Mouse (Mus musculus): ENCODE data around the gene Bcl2l10. TPM values are rescaled to one million over a fixed set of nuclear protein-coding genes. Genes with fewer than 3 reads are reported as not detected.
A peak's percentile ranks its signal among the peaks of the same experiment; 100 is the strongest.

Gene Bcl2l10
- polyA plus RNA-seq (2015; fragmentation: Nextera tagmentation; extraction: Ambion mirVana) = not detected in 2 replicates

DNA sequence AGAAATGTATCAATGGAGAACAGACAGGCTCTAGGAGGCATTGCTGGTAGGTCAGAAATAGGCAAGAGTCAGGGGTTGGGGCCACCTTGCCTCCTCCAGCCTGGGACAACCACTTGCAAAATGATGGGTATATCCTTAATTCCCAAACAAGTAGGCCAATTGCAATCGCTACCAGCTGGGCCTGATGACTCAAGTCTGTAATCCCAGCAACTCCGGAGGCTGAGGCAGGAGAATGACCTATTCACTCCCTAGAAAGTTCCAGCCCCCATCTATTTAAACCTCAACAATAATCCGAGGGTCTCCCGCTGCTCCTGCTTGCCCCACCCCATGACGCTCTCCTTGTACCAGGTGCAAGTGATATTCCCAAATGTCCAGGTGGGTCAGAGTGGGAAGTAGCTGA lies at the start of gene Bcl2l10:
TSS of gene Bcl2l10 (plus strand) at position 301 of the 400 bp plus-strand sequence.
- H3K4me1 ChIP-seq = 0 out of 2 replicates have a peak, but pooled peaks cover 3% of the 10 kb centered on the region
- 89% methylated on average over 5 of the region's 5 CpGs for WGBS
- peaks cover 20% of the 10 kb centered on the region for H3K36me3 ChIP-seq
- H3K27ac ChIP-seq (replicated peaks) = no peak within 1 kb of the TSS
- no peak for ATAC-seq (ENCODE audit: insufficient number of reproducible peaks, low FRiP score, low TSS enrichment, low read depth)
- no peaks in the 10 kb centered on the region for H3K9me3 ChIP-seq (replicated peaks)
- no peaks in the 10 kb centered on the region for H3K27me3 ChIP-seq
- no peak within 1 kb of the TSS for H3K9ac ChIP-seq
- no peak within 1 kb of the TSS for H3K4me2 ChIP-seq (replicated peaks)
- no peak within 1 kb of the TSS for H3K4me3 ChIP-seq (replicated peaks)

DNA sequence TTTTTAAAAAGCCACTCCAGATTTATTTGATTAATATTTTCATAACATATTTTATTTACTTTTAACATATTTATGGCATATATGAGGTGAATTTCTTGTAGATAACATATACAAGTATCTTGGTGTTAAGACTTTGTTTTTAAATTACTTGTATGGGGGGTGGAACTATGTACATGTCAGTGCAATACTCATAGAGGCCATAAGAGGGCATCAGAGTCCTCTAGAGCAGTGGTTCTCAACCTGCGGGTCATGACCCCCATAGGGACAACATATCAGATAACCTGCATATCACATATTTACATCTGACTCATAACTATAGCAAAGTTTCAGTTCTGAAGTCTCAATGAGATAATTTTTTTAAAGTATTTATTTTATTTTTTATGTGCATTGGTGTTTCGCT lies 48.2 kb upstream of the Bcl2l10 start:
- H3K4me3 ChIP-seq (replicated peaks) = no peak overlapping the region
- H3K9me3 ChIP-seq (replicated peaks) = no peaks in the 10 kb centered on the region
- H3K9ac ChIP-seq = no peak overlapping the region
- H3K4me1 ChIP-seq = no peaks in the 10 kb centered on the region
- no peak overlapping the region for H3K4me2 ChIP-seq (replicated peaks)
- WGBS = 79% methylated on average over 2 of the region's 2 CpGs
- H3K27me3 ChIP-seq = no peaks in the 10 kb centered on the region
- ATAC-seq (ENCODE audit: insufficient number of reproducible peaks, low FRiP score, low TSS enrichment, low read depth) = no peak
- H3K27ac ChIP-seq (replicated peaks) = no peak overlapping the region
- no peaks in the 10 kb centered on the region for H3K36me3 ChIP-seq

DNA sequence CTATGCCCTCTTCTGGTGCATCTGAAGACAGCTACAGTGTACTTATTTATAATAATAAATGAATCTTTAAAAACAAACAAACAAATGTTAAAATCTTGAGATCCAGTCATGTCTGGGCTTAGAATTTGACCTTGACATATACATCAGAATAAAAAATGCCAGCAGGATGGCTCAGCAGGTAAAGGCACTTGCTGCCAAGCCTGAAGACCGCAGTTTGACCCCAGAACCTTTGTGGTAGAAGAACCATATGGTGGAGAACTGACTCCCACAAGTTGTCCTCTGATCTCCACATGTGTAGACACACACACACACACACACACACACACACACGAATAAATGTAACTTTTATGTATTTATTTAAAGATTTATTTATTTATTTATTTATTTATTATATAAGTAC lies 44.5 kb upstream of the Bcl2l10 start:
- no peak overlapping the region for H3K4me2 ChIP-seq (replicated peaks)
- no peaks in the 10 kb centered on the region for H3K27me3 ChIP-seq
- no peak overlapping the region for H3K9ac ChIP-seq
- 81% methylated on average over 2 of the region's 2 CpGs for WGBS
- no peaks in the 10 kb centered on the region for H3K9me3 ChIP-seq (replicated peaks)
- H3K27ac ChIP-seq (replicated peaks) = no peak overlapping the region
- no peaks in the 10 kb centered on the region for H3K36me3 ChIP-seq
- no peaks in the 10 kb centered on the region for H3K4me1 ChIP-seq
- ATAC-seq (ENCODE audit: insufficient number of reproducible peaks, low FRiP score, low TSS enrichment, low read depth) = no peak
- no peak overlapping the region for H3K4me3 ChIP-seq (replicated peaks)

DNA sequence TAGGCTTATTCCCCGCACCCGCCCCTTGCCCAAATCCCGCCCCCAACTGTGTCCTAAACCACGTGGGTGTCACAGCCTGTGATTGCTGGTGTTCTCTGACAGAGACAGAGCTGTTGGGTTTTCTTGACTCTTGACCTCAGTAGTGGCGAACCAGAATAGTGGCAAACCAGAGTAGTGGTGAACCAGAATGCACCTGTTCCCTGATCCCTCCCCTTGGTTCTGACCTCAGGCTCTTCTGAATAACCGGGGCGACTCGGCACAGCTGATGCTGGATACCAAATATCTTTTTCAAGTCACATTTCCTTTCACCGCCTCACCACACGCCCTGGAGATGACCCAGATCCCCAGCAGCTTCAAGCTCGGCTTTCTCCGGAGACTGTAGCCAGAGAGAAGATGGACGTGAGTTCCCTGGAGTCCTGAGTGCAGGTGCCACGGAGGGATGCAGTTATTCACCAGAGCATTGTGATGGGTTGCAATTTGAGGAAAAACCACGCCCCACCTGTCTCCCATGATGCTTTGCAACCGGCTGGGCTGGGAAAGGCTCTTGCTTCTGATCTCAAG lies 43.8 kb upstream of the Bcl2l10 start:
- H3K9me3 ChIP-seq (replicated peaks) = no peaks in the 10 kb centered on the region
- no peak overlapping the region for H3K4me3 ChIP-seq (replicated peaks)
- no peaks in the 10 kb centered on the region for H3K4me1 ChIP-seq
- H3K4me2 ChIP-seq (replicated peaks) = 0 out of 2 replicates have a peak overlapping the region, but pooled peaks have one; percentile 6
- WGBS = 37% methylated on average over 16 of the region's 16 CpGs
- H3K9ac ChIP-seq = no peak overlapping the region
- no peaks in the 10 kb centered on the region for H3K36me3 ChIP-seq
- no peak for ATAC-seq (ENCODE audit: insufficient number of reproducible peaks, low FRiP score, low TSS enrichment, low read depth)
- H3K27ac ChIP-seq (replicated peaks) = no peak overlapping the region
- H3K27me3 ChIP-seq = no peaks in the 10 kb centered on the region

DNA sequence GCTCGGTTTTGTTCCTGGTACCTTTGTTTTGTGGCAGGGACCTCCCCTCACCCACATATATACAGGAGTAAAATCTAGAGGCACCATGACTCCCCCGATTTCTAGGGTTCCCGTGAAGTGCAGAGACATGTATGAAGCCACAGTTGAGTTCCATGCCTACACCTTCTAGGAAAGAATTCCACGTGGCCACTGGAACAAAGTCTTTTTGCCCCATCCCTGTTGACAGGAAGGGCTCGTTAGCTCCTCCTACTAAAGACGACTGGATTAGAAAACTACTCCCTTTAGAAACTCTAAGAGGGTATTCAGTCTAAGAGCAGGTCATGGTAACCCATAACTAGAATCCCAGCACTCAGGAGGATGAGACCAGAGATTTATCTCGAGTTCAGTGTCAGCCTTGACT lies 43.3 kb upstream of the Bcl2l10 start:
- Histone ChIP-seq H3K4me1 (no peaks in the 10 kb centered on the region), H3K36me3 (no peaks in the 10 kb centered on the region), H3K27me3 (no peaks in the 10 kb centered on the region), H3K27ac (replicated peaks) (no peak overlapping the region), H3K4me2 (replicated peaks) (no peak overlapping the region), H3K9me3 (replicated peaks) (no peaks in the 10 kb centered on the region), H3K9ac (no peak overlapping the region), H3K4me3 (replicated peaks) (no peak overlapping the region)
- ATAC-seq (ENCODE audit: insufficient number of reproducible peaks, low FRiP score, low TSS enrichment, low read depth) = no peak
- 37% methylated on average over 7 of the region's 7 CpGs for WGBS

DNA sequence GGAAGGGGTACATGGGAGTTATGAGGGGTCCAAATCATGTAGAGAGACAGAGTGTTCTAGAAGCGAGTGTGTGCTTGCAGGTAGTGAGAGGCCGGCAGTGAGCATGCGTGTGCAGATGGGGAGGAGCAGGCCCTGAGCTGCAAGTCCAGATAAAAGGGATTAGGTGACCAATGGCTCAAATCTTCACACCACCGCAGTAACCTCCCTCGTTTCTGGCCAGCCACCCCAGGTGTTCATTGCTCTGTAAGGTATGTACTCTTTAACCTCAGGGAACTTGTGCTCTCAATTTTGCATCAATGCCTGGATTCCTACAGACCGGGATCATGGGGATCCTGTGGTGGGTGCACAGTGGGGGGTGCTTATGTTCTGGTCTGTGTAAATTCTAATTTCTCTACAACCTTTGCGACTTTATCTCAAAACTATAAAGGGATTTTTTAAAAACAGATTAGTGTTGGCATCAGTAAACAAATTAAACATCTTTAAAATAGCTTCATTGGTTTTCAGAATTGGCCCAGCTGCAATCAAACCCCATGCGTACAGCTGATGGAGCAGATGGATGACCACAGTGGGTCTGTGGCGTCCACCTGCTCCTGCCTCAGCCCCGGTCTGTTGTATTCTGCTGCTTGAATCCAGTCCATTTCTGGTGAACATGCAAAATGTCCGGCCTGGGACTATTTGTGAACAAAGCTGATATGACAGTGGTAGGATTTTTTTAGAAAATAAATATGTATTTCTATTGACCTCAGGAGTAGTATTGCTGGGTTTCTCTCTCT lies 41.2 kb upstream of the Bcl2l10 start, which contains the start of gene Gnb5:
TSS of gene Gnb5 (plus strand) at position 163 of the 773 bp plus-strand sequence.
- no peak within 1 kb of the TSS for H3K27ac ChIP-seq (replicated peaks)
- no peak within 1 kb of the TSS for H3K4me2 ChIP-seq (replicated peaks)
- no peaks in the 10 kb centered on the region for H3K36me3 ChIP-seq
- ATAC-seq (ENCODE audit: insufficient number of reproducible peaks, low FRiP score, low TSS enrichment, low read depth) = no peak
- H3K9ac ChIP-seq = no peak within 1 kb of the TSS
- no peak within 1 kb of the TSS for H3K4me3 ChIP-seq (replicated peaks)
- 77% methylated on average over 11 of the region's 11 CpGs for WGBS
- no peaks in the 10 kb centered on the region for H3K27me3 ChIP-seq
- H3K9me3 ChIP-seq (replicated peaks) = no peaks in the 10 kb centered on the region
- H3K4me1 ChIP-seq = no peaks in the 10 kb centered on the region

DNA sequence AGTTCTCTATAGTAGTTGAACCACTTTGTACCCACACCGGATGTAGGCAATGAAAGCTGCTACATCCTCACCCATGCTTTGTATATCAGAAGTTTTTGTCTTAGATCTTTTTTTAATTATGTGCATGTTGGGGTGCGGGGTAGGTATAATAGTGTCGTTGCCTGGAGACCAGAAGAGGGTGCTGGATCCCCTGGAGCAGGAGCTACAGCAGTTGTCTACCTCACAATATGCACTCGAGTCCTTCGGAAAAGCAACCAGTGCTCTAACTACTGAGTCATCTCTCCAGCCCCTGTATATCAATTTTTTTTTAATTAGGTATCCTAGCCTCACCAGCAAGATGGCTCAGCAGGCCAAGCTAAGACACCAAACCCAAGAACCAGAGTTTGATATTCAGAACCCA lies 40.5 kb upstream of the Bcl2l10 start:
- Histone ChIP-seq H3K9me3 (replicated peaks) (no peaks in the 10 kb centered on the region), H3K4me1 (no peaks in the 10 kb centered on the region), H3K4me2 (replicated peaks) (no peak overlapping the region), H3K27ac (replicated peaks) (no peak overlapping the region), H3K4me3 (replicated peaks) (no peak overlapping the region), H3K9ac (no peak overlapping the region), H3K36me3 (no peaks in the 10 kb centered on the region), H3K27me3 (no peaks in the 10 kb centered on the region)
- 77% methylated on average over 5 of the region's 5 CpGs for WGBS
- no peak for ATAC-seq (ENCODE audit: insufficient number of reproducible peaks, low FRiP score, low TSS enrichment, low read depth)

DNA sequence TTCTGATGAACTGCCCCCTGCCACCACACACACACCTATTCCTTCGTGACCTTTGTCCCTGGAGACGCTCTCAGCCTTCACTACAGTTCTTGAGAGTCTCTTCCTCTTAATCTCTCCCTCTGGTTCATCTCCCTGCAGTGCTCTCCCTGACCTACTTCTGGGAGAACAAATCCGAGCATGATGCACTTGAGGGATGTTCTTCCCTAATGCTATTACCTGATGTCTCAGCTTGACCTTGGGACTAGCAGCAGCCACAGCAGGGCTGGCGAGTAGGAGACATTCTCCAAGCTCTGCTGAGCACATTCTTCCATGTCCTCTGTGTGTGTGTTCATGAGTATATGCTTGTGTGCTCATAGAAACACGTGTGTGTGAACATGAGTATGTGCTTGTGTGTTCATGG lies 38.9 kb upstream of the Bcl2l10 start:
- Histone ChIP-seq H3K4me2 (replicated peaks) (no peak overlapping the region), H3K4me3 (replicated peaks) (no peak overlapping the region), H3K4me1 (peaks cover 4% of the 10 kb centered on the region), H3K36me3 (no peaks in the 10 kb centered on the region), H3K9me3 (replicated peaks) (no peaks in the 10 kb centered on the region), H3K9ac (no peak overlapping the region), H3K27me3 (no peaks in the 10 kb centered on the region), H3K27ac (replicated peaks) (no peak overlapping the region)
- 66% methylated on average over 5 of the region's 5 CpGs for WGBS
- ATAC-seq (ENCODE audit: insufficient number of reproducible peaks, low FRiP score, low TSS enrichment, low read depth) = no peak

DNA sequence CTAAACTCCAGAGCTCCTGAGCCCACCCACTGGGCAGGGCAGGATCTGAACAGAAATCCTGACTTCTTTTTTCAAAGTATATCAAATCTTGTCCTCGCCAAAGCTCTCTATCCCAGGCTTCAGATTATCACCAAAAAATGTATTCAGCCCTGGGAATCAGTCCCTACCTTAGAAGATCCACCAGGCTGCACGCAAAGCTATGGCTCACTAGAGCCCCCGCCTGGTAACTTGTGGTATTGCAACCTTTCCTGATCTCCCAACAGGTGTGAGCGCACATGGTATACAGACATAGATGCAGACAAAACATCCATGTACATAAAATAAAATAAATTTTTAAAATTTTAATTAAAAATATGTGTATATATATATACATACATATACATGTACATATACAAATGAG lies 35.5 kb upstream of the Bcl2l10 start:
- no peak for ATAC-seq (ENCODE audit: insufficient number of reproducible peaks, low FRiP score, low TSS enrichment, low read depth)
- H3K9ac ChIP-seq = no peak overlapping the region
- no peak overlapping the region for H3K4me3 ChIP-seq (replicated peaks)
- H3K27me3 ChIP-seq = no peaks in the 10 kb centered on the region
- 14% methylated on average over 4 of the region's 4 CpGs for WGBS
- peaks cover 21% of the 10 kb centered on the region for H3K4me1 ChIP-seq
- H3K4me2 ChIP-seq (replicated peaks) = no peak overlapping the region
- H3K9me3 ChIP-seq (replicated peaks) = no peaks in the 10 kb centered on the region
- no peak overlapping the region for H3K27ac ChIP-seq (replicated peaks)
- no peaks in the 10 kb centered on the region for H3K36me3 ChIP-seq

DNA sequence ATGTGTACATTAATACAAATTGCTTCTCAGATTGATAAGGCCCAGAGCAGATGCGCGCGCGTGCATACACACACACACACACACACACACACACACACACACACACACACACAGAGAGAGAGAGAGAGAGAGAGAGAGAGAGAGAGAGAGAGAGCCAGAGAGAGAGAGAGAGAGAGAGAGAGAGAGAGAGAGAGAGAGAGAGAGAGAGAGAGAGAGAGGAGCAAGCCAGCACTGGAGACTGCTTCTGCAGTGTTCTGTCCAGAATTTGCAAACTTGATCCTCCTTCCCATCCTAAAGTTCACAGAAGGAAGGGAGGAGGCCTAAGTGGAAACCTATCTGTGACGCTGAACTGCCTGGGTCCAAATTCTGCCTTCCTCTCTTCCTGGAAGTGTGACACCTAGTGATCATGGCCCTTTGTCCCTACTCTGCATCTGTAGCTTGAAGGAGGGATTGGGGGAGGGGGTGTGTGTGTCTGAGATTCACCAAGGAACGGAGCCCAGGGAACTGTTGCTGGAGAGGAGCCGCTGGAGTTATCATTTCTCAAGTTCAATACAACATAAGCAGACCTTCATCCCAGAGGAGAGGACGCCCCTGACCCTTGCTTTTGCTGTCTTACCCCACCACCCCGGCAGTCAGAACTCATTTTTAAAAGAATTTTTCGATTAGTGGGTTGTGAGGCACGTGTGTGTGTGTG lies 34.3 kb upstream of the Bcl2l10 start:
- Histone ChIP-seq H3K4me1 (peaks cover 21% of the 10 kb centered on the region), H3K36me3 (no peaks in the 10 kb centered on the region), H3K4me2 (replicated peaks) (peak overlapping the region; percentile 71), H3K27ac (replicated peaks) (0 out of 2 replicates have a peak overlapping the region, but pooled peaks have one; percentile 81), H3K9ac (no peak overlapping the region), H3K4me3 (replicated peaks) (peak overlapping the region; percentile 73), H3K27me3 (no peaks in the 10 kb centered on the region), H3K9me3 (replicated peaks) (no peaks in the 10 kb centered on the region)
- WGBS = 39% methylated on average over 11 of the region's 11 CpGs
- ATAC-seq (ENCODE audit: insufficient number of reproducible peaks, low FRiP score, low TSS enrichment, low read depth) = no peak

DNA sequence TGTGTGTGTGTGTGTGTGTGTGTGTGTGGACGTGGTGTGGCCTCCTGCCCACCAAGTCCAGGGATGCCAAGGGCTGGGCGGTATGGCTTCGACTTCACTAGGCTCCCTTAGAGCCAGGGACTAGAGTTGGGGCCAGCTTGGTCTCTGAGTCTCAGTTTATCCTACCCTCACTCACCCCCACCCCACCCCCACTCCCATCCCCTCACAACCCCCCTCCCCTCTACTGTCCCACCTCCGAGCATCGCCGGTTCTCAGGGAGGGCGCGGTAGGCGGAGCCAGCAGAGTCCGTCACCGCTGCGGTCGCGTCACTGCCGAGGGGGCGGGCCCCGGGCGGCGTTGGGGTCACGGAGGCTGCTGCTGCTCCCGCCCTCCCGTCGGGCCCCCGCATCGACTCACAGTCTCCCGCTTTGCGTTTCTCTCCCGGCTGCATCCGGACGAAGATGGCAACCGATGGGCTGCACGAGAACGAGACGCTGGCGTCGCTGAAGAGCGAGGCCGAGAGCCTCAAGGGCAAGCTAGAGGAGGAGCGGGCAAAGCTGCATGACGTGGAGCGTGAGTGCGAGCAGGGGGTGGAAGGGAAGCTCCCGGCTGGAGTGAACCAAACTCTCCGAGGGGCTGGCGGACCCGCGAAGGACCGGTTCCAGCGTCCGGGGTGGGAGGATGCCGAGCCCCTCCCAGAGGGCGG lies 33.6 kb upstream of the Bcl2l10 start:
- Histone ChIP-seq H3K4me1 (peaks cover 21% of the 10 kb centered on the region), H3K4me2 (replicated peaks) (peak overlapping the region; percentile 71), H3K9me3 (replicated peaks) (no peaks in the 10 kb centered on the region), H3K4me3 (replicated peaks) (peak overlapping the region; percentile 73), H3K36me3 (no peaks in the 10 kb centered on the region), H3K9ac (peak overlapping the region; percentile 48), H3K27ac (replicated peaks) (peak overlapping the region; percentile 81), H3K27me3 (no peaks in the 10 kb centered on the region)
- WGBS = under 1% methylated on average over 51 of the region's 52 CpGs
- peak; percentile 88 for ATAC-seq (ENCODE audit: insufficient number of reproducible peaks, low FRiP score, low TSS enrichment, low read depth)

All from embryonic facial prominence, embryonic 15.5 days (tissue).